Mouse (Mus musculus) brain, embryonic 14.5 days (tissue): Measurements from ENCODE around the gene Cdkn1c.

Experiments
- CTCF ChIP-seq: fragments of 200-500 bp; IDR thresholded peaks from 2 replicates; pipeline ENCODE4 v1.5.1; 2012; ENCODE audit warnings: inconsistent platforms, mild to moderate bottlenecking, moderate library complexity, borderline replicate concordance; ENCODE audit not compliant: insufficient read depth, insufficient read length; ENCODE audit errors: extremely low read depth
- POLR2A ChIP-seq: fragments of 200-500 bp; IDR thresholded peaks from 2 replicates; pipeline ENCODE4 v1.6.1; 2012; ENCODE audit warnings: mild to moderate bottlenecking, inconsistent platforms, borderline replicate concordance; ENCODE audit not compliant: poor library complexity, insufficient read depth, insufficient read length, severe bottlenecking; ENCODE audit errors: extremely low read depth

GRCm38 (mm10) chr7:143480498-143480897, 19.6 kb upstream of the Cdkn1c start:
- TF ChIP-seq CTCF (peak; percentile 61), POLR2A (no peak)
